Mouse (Mus musculus): ENCODE results near the gene Fcrla.

GRCm38 (mm10) chr1:170928467-170928866, 1.1 kb upstream of the Fcrla start:
- TF ChIP-seq USF1 (IDR thresholded peaks at IDR 0.05; ENCODE audit: low read depth, low read length) (no peak), JUN (IDR thresholded peaks at IDR 0.05; ENCODE audit: insufficient read depth, low read depth, low read length) (no peak)
